Mouse (Mus musculus) kidney, embryonic 15.5 days (tissue): ENCODE data around the gene Trim56. TPM values are rescaled to one million over a fixed set of nuclear protein-coding genes. Genes with fewer than 3 reads are reported as not detected.

Experiments used
- ATAC-seq: fragments of 200-750 bp; cut with Nextera tagmentation; replicated peaks from 2 replicates; pipeline ENCODE4 v1.8.0; 2017; ENCODE audit warnings: moderate TSS enrichment; ENCODE audit not compliant: low FRiP score
- H3K27ac ChIP-seq: fragments of 300-500 bp; sonication (generic); 2 replicates; pipeline ENCODE4 v1.5.1; 2015; ENCODE audit warnings: mild to moderate bottlenecking, inconsistent platforms
- H3K27me3 ChIP-seq: fragments of 300-500 bp; sonication (generic); 2 replicates; pipeline ENCODE4 v1.6.1; 2015; ENCODE audit warnings: inconsistent platforms
- H3K36me3 ChIP-seq: fragments of 300-500 bp; sonication (generic); 2 replicates; pipeline ENCODE4 v1.6.1; 2015; ENCODE audit warnings: inconsistent platforms
- H3K4me1 ChIP-seq: fragments of 300-500 bp; sonication (generic); 2 replicates; pipeline ENCODE4 v1.6.1; 2015; ENCODE audit warnings: inconsistent platforms
- H3K4me2 ChIP-seq: fragments of 300-500 bp; sonication (generic); 2 replicates; pipeline ENCODE4 v1.6.1; 2015; ENCODE audit warnings: moderate library complexity, mild to moderate bottlenecking, inconsistent platforms
- H3K4me3 ChIP-seq: fragments of 300-500 bp; sonication (generic); replicated peaks from 2 replicates; pipeline ENCODE4 v1.5.1; 2015; ENCODE audit warnings: mild to moderate bottlenecking, inconsistent platforms
- H3K9ac ChIP-seq: fragments of 300-500 bp; sonication (generic); 2 replicates; pipeline ENCODE4 v1.6.1; 2015; ENCODE audit warnings: mild to moderate bottlenecking, inconsistent platforms
- H3K9me3 ChIP-seq: fragments of 300-500 bp; sonication (generic); replicated peaks from 2 replicates; pipeline ENCODE4 v1.6.1; 2016; ENCODE audit warnings: inconsistent platforms
- WGBS: fragments of 180-500 bp; shearing (Covaris S2); methylation state at CpG from one replicate; pipeline ENCODE4 v1.1.7; 2015; ENCODE audit warnings: mixed read lengths; 5-methylcytosine and 5-hydroxymethylcytosine counted together
- polyA plus RNA-seq: library from polyadenylated mRNA; unstranded; fragments of >200 nt; fragmentation: Nextera tagmentation; extraction: Ambion mirVana; gene quantifications from 2 replicates; pipeline ENCODE4 v1.2.1, GENCODE M21; 2015

Gene Trim56
- polyA plus RNA-seq, 1 experiment from 2014 or later: 9.0 TPM

- Histone ChIP-seq H3K27ac (0 out of 2 replicates have a peak overlapping the region, but pooled peaks have one; percentile 24), H3K27me3 (no peaks in the 10 kb centered on the region), H3K9me3 (no peaks in the 10 kb centered on the region), H3K4me1 (0 out of 2 replicates have a peak, but pooled peaks cover 3% of the 10 kb centered on the region), H3K4me3 (no peak overlapping the region), H3K9ac (no peak overlapping the region), H3K36me3 (no peaks in the 10 kb centered on the region), H3K4me2 (no peak overlapping the region)
- WGBS: 84% methylated on average over 8 of the region's 8 CpGs
- ATAC-seq: no peak
Observed at GRCm38 (mm10) chr5:137087410-137087809, 28.6 kb downstream of the Trim56 start.

GRCm38 (mm10) chr5:137085731-137086130 lies 30.3 kb downstream of the Trim56 start:
- Histone ChIP-seq H3K36me3 (no peaks in the 10 kb centered on the region), H3K4me3 (no peak overlapping the region), H3K27ac (no peak overlapping the region), H3K9me3 (no peaks in the 10 kb centered on the region), H3K4me2 (no peak overlapping the region), H3K27me3 (no peaks in the 10 kb centered on the region), H3K4me1 (peaks cover 3% of the 10 kb centered on the region; the same call in 1 of the 2 replicates), H3K9ac (no peak overlapping the region)
- WGBS: 85% methylated on average over 3 of the region's 3 CpGs
- no peak for ATAC-seq

GRCm38 (mm10) chr5:137085021-137085420 lies 31.0 kb downstream of the Trim56 start:
- 78% methylated on average over 6 of the region's 6 CpGs for WGBS
- H3K4me3 ChIP-seq: no peak overlapping the region
- no peaks in the 10 kb centered on the region for H3K9me3 ChIP-seq
- no peak overlapping the region for H3K9ac ChIP-seq
- H3K27me3 ChIP-seq: no peaks in the 10 kb centered on the region
- peaks cover 5% of the 10 kb centered on the region; the same call in 1 of the 2 replicates for H3K4me1 ChIP-seq
- no peak overlapping the region for H3K4me2 ChIP-seq
- H3K27ac ChIP-seq: no peak overlapping the region
- no peaks in the 10 kb centered on the region for H3K36me3 ChIP-seq
- no peak for ATAC-seq

- no peaks in the 10 kb centered on the region for H3K36me3 ChIP-seq
- H3K9ac ChIP-seq: no peak overlapping the region
- no peaks in the 10 kb centered on the region for H3K9me3 ChIP-seq
- no peak for ATAC-seq
- no peak overlapping the region for H3K4me3 ChIP-seq
- 83% methylated on average over 4 of the region's 4 CpGs for WGBS
- no peaks in the 10 kb centered on the region for H3K27me3 ChIP-seq
- H3K4me2 ChIP-seq: no peak overlapping the region
- no peak overlapping the region for H3K27ac ChIP-seq
- H3K4me1 ChIP-seq: peaks cover 19% of the 10 kb centered on the region
Observed at GRCm38 (mm10) chr5:137083051-137083450, 33.0 kb downstream of the Trim56 start.

GRCm38 (mm10) chr5:137079849-137080248 lies 36.2 kb downstream of the Trim56 start:
- ATAC-seq: 0 out of 2 replicates have a peak, but pooled peaks have one; percentile 31
- Histone ChIP-seq H3K4me2 (no peak overlapping the region), H3K27me3 (no peaks in the 10 kb centered on the region), H3K4me3 (no peak overlapping the region), H3K9me3 (no peaks in the 10 kb centered on the region), H3K4me1 (peaks cover 40% of the 10 kb centered on the region), H3K27ac (peak overlapping the region; percentile 74), H3K36me3 (no peaks in the 10 kb centered on the region), H3K9ac (no peak overlapping the region)
- 31% methylated on average over 5 of the region's 5 CpGs for WGBS

DNA sequence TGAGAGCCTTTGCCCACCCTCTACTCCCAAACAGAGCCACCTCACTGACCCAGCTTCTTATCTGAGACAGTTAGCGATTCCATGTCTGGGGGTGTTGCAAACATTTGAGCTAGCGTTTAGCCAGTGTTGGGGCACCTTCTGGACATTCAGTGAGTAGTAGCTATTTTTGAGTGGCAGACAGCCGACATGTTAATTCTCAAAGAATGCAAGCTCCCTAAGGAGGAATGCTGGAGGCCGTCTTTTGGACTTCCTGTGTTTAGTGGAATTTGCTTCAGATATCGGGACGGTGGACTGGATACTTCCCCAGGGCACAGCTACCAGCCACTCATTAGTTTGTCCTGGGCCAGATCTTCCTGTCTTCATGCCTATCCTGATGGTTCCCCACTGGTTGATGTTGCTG lies 37.4 kb downstream of the Trim56 start:
- Histone ChIP-seq H3K36me3 (no peaks in the 10 kb centered on the region), H3K4me1 (peaks cover 43% of the 10 kb centered on the region), H3K4me2 (no peak overlapping the region), H3K4me3 (no peak overlapping the region), H3K27ac (peak overlapping the region; percentile 14; the same call in 1 of the 2 replicates), H3K9me3 (no peaks in the 10 kb centered on the region), H3K9ac (no peak overlapping the region), H3K27me3 (no peaks in the 10 kb centered on the region)
- no peak for ATAC-seq
- 46% methylated on average over 6 of the region's 6 CpGs for WGBS

DNA sequence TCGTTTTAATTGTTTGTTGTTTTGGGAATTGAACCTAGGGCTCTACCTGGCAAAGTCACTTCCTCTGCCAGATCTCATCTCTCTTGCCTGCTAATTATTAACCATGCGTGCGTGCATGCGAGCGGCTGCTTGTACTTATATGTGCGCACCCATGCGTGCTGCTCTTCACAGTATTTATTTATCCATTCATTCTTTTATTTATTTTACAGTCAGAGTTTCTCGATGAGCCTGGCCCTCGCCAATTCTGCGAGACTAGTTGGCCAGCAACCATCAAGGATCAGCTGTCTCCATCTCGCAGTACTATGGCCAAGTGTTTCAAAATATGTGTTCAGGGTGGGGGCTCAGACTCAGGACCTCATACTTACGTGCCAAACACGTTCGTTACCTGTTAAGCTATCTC lies 38.0 kb downstream of the Trim56 start:
- Histone ChIP-seq H3K27ac (no peak overlapping the region), H3K36me3 (no peaks in the 10 kb centered on the region), H3K4me3 (no peak overlapping the region), H3K27me3 (no peaks in the 10 kb centered on the region), H3K9me3 (no peaks in the 10 kb centered on the region), H3K4me1 (peaks cover 43% of the 10 kb centered on the region), H3K4me2 (no peak overlapping the region), H3K9ac (no peak overlapping the region)
- no peak for ATAC-seq
- 71% methylated on average over 14 of the region's 14 CpGs for WGBS

- H3K9me3 ChIP-seq: no peaks in the 10 kb centered on the region
- H3K4me2 ChIP-seq: no peak overlapping the region
- no peaks in the 10 kb centered on the region for H3K36me3 ChIP-seq
- WGBS: 83% methylated on average over 7 of the region's 7 CpGs
- peaks cover 49% of the 10 kb centered on the region for H3K4me1 ChIP-seq
- no peak overlapping the region for H3K9ac ChIP-seq
- H3K27me3 ChIP-seq: no peaks in the 10 kb centered on the region
- ATAC-seq: no peak
- no peak overlapping the region for H3K4me3 ChIP-seq
- no peak overlapping the region for H3K27ac ChIP-seq
Observed at GRCm38 (mm10) chr5:137077187-137077586, 38.8 kb downstream of the Trim56 start.

- no peak for ATAC-seq
- Histone ChIP-seq H3K4me3 (no peak overlapping the region), H3K27me3 (no peaks in the 10 kb centered on the region), H3K36me3 (no peaks in the 10 kb centered on the region), H3K4me2 (no peak overlapping the region), H3K9ac (no peak overlapping the region), H3K4me1 (peaks cover 57% of the 10 kb centered on the region), H3K9me3 (no peaks in the 10 kb centered on the region), H3K27ac (peak overlapping the region; percentile 58)
- WGBS: 40% methylated on average over 12 of the region's 12 CpGs
Observed at GRCm38 (mm10) chr5:137076191-137076930, 39.6 kb downstream of the Trim56 start.

GRCm38 (mm10) chr5:137075726-137076125 lies 40.3 kb downstream of the Trim56 start:
- Histone ChIP-seq H3K27ac (peak overlapping the region; percentile 38; the same call in 1 of the 2 replicates), H3K9ac (no peak overlapping the region), H3K4me2 (no peak overlapping the region), H3K27me3 (no peaks in the 10 kb centered on the region), H3K4me1 (peaks cover 54% of the 10 kb centered on the region), H3K9me3 (no peaks in the 10 kb centered on the region), H3K36me3 (no peaks in the 10 kb centered on the region), H3K4me3 (no peak overlapping the region)
- no peak for ATAC-seq
- whole genome bisulfite sequencing: 65% methylated on average over 6 of the region's 6 CpGs

GRCm38 (mm10) chr5:137074191-137074651 lies 41.8 kb downstream of the Trim56 start:
- ATAC-seq: no peak

DNA sequence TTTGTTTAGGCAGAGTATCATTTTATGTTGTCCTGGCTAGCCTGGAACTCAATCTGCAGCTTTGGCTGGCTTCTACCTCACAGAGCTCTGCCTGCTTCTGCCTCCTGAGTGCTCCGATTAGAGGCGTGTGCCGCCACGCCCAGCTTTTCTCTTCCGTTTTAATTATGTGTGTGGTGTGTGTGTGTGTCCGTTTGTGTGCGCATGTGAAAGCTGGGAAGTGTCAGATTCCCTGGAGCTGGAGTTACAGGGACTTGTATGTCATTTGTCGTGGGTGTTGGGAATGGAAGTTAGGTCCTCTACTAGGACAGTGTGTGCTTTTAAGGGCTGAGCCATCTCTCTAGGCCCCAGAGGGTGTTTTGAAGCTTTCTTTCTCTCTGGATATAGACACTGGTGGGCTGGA lies 42.9 kb downstream of the Trim56 start:
- no peak for ATAC-seq
- H3K4me3 ChIP-seq: no peak overlapping the region
- H3K4me1 ChIP-seq: peaks cover 38% of the 10 kb centered on the region
- 94% methylated on average over 8 of the region's 8 CpGs for WGBS
- H3K9ac ChIP-seq: no peak overlapping the region
- no peaks in the 10 kb centered on the region for H3K36me3 ChIP-seq
- H3K9me3 ChIP-seq: no peaks in the 10 kb centered on the region
- no peak overlapping the region for H3K4me2 ChIP-seq
- H3K27me3 ChIP-seq: 0 out of 2 replicates have a peak, but pooled peaks cover 3% of the 10 kb centered on the region
- no peak overlapping the region for H3K27ac ChIP-seq

More at GRCm38 (mm10) chr5:137074191-137074651, 41.8 kb downstream of the Trim56 start:
- H3K9me3 ChIP-seq: no peaks in the 10 kb centered on the region
- 38% methylated on average over 6 of the region's 6 CpGs for WGBS
- H3K9ac ChIP-seq: no peak overlapping the region
- H3K4me3 ChIP-seq: no peak overlapping the region
- no peaks in the 10 kb centered on the region for H3K36me3 ChIP-seq
- no peak overlapping the region for H3K27ac ChIP-seq
- H3K4me1 ChIP-seq: peaks cover 47% of the 10 kb centered on the region
- 0 out of 2 replicates have a peak, but pooled peaks cover under 1% of the 10 kb centered on the region for H3K27me3 ChIP-seq
- no peak overlapping the region for H3K4me2 ChIP-seq
